Mouse (Mus musculus): ENCODE data around the gene Naa20. TPM values are rescaled to one million over a fixed set of nuclear protein-coding genes. Genes with fewer than 3 reads are reported as not detected.
"Not testable (repeated sequence)": the region's sequence is repeated elsewhere in the genome, so short reads cannot be mapped to it uniquely, and the experiment has no call there.

Gene Naa20
- polyA plus RNA-seq, 1 experiment from 2014 or later, result 156 TPM

DNA sequence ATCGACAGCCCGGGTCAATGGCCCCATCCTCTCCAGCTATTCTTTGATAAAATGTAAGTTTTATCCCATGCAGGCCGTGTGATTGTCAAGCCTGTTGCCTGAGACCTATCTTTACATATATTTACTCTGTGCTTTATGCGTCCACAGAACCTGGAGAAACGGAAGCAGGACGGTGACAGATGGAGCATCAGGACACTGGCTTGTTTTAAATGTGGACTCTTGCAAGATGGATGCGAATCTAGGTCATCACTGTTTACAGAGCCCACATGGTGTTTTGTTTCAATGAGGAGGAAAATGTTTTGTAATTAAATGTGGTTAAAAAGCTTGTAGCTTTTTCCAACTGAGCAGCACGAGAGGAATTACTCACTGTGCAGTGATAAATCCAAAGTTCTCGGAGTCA lies 3.8 kb upstream of the Naa20 start:
- DNase-seq (ENCODE audit: low spot score), result no peak
- WGBS, result 80% methylated on average over 9 of the region's 9 CpGs

DNA sequence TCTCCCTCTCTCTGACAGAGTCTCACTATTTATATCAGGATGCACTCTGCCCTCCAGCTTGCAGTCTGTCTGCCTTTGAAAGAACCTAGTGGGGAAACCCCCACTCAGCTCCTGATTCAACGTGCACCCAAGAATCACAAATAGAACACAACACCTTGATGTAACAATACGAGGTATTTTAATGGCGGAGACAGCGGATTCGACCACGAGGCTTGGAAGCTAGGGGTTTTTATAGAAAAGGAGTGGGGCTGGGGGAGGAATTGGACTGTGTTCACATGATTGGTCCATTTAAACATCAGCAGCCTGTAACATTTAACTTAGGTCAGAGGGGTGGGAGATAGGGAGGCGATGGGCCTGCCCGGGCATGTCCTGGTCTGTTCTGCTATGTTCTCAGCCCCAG lies 1.6 kb upstream of the Naa20 start:
- H3K36me3 ChIP-seq (ENCODE audit: control insufficient read depth, insufficient read depth, low read length); H3K4me2 ChIP-seq (ENCODE audit: low read depth); ATAC-seq (ENCODE audit: insufficient read depth, low FRiP score, low TSS enrichment); H3K9ac ChIP-seq (ENCODE audit: low read length); H3K9me3 ChIP-seq (ENCODE audit: control insufficient read depth, low read length); H3K4me3 ChIP-seq (ENCODE audit: low read depth, low read length); H3K27me3 ChIP-seq (ENCODE audit: control insufficient read depth, insufficient read depth, low read length); H3K27ac ChIP-seq (ENCODE audit: low read depth, low read length); H3K4me1 ChIP-seq (ENCODE audit: control insufficient read depth, insufficient read depth, low read length); DNase-seq (ENCODE audit: low spot score): not testable (repeated sequence)
- 81% methylated on average over 6 of the region's 8 CpGs for WGBS

More for the DNA sequence above, 3.8 kb upstream of the Naa20 start:
- no peak overlapping the region for H3K9ac ChIP-seq (ENCODE audit: low read length)
- no peak overlapping the region for H3K27ac ChIP-seq (ENCODE audit: low read depth, low read length)
- no peaks in the 10 kb centered on the region for H3K27me3 ChIP-seq (ENCODE audit: control insufficient read depth, insufficient read depth, low read length)
- H3K4me1 ChIP-seq (ENCODE audit: control insufficient read depth, insufficient read depth, low read length), result no peaks in the 10 kb centered on the region
- H3K9me3 ChIP-seq (ENCODE audit: control insufficient read depth, low read length), result no peaks in the 10 kb centered on the region
- H3K4me3 ChIP-seq (ENCODE audit: low read depth, low read length), result no peak overlapping the region
- H3K4me2 ChIP-seq (ENCODE audit: low read depth), result no peak overlapping the region
- H3K36me3 ChIP-seq (ENCODE audit: control insufficient read depth, insufficient read depth, low read length), result no peaks in the 10 kb centered on the region
- ATAC-seq (ENCODE audit: insufficient read depth, low FRiP score, low TSS enrichment), result no peak

DNA sequence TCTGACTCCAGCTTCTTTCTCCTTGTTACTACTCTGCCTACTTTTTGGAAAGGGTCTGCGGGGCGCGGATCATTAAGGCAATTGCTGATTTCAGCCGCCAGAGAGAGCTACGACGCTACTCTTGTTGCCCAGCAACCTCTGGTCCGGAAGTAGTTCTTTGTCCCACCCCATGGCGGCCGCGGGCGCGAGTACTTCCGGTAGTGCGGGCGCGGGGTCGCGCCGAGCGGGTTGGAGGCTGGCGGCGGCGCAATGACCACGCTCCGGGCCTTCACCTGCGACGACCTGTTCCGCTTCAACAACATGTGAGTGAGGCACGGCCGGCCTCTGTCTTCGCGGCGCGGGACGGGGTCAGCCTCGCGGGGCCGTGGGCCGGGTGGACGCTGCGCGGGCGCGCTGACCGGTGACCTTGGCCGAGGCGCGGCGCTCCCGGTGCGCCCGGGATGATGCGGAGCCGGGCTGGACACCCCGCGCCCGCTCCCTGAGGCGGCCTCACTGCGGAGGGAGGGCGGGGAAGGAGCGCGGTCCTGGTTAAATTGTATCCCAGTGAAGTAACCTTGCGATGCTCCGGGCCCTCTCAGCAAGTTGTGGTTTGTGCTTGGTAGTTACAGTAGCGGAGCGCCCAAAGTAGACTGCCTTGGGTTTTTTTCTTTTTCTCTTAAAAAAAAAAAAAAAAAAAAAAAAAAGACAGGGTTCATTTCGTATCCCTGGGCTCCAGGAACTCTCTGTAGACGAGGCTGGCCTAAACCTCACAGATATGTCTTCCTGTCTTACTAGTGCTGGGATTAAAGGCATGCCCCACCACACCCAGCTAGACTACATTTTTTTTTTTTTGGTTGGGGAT lies 1.4 kb downstream of the Naa20 start:
- no peaks in the 10 kb centered on the region for H3K36me3 ChIP-seq (ENCODE audit: control insufficient read depth, insufficient read depth, low read length)
- peak overlapping the region; percentile 55 for H3K4me2 ChIP-seq (ENCODE audit: low read depth)
- no peaks in the 10 kb centered on the region for H3K4me1 ChIP-seq (ENCODE audit: control insufficient read depth, insufficient read depth, low read length)
- H3K9me3 ChIP-seq (ENCODE audit: control insufficient read depth, low read length), result no peaks in the 10 kb centered on the region
- under 1% methylated on average over 68 of the region's 68 CpGs for WGBS
- peak overlapping the region; percentile 76 for H3K27ac ChIP-seq (ENCODE audit: low read depth, low read length)
- H3K27me3 ChIP-seq (ENCODE audit: control insufficient read depth, insufficient read depth, low read length), result no peaks in the 10 kb centered on the region
- peak; percentile 91 for DNase-seq (ENCODE audit: low spot score)
- H3K4me3 ChIP-seq (ENCODE audit: low read depth, low read length), result peak overlapping the region; percentile 96
- H3K9ac ChIP-seq (ENCODE audit: low read length), result peak overlapping the region; percentile 96
- ATAC-seq (ENCODE audit: insufficient read depth, low FRiP score, low TSS enrichment), result peak; percentile 95

DNA sequence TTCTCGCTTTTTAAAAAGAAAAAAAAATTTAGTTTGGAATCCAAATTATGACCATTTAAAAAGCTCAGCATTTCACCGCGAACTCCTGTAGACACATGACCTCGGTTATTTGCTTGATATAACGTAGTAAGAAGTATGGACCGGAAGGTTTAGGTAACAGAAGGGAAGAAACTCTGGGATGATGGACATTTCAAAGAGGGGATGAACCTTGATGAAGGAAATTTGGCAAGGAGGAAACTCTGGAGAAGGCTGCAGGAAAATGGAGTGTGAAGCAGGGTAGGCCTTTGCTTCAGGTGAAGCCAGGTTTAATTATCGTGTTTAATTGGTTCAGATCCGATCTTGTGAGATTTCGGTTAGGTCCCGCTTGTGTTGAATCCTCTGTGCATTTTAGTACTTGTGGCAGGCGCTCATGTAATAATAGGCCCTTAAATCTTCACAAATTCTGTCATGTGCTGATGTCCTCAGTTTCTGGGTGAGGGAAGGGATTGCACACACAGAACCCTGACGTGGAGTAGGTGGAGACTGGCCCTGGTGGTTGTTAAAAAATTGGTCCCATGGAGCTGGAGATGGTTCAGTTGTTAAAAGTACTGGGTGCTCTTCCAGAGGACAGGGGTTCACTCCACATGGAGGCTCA lies 2.2 kb downstream of the Naa20 start:
- Histone ChIP-seq H3K27me3 (ENCODE audit: control insufficient read depth, insufficient read depth, low read length) (no peaks in the 10 kb centered on the region), H3K9me3 (ENCODE audit: control insufficient read depth, low read length) (no peaks in the 10 kb centered on the region), H3K4me1 (ENCODE audit: control insufficient read depth, insufficient read depth, low read length) (no peaks in the 10 kb centered on the region), H3K27ac (ENCODE audit: low read depth, low read length) (no peak overlapping the region), H3K36me3 (ENCODE audit: control insufficient read depth, insufficient read depth, low read length) (no peaks in the 10 kb centered on the region; the same call in 1 of the 2 replicates), H3K4me3 (ENCODE audit: low read depth, low read length) (peak overlapping the region; percentile 96), H3K4me2 (ENCODE audit: low read depth) (peak overlapping the region; percentile 55), H3K9ac (ENCODE audit: low read length) (peak overlapping the region; percentile 96)
- 39% methylated on average over 12 of the region's 12 CpGs for WGBS
- no peak for DNase-seq (ENCODE audit: low spot score)
- no peak for ATAC-seq (ENCODE audit: insufficient read depth, low FRiP score, low TSS enrichment)

DNA sequence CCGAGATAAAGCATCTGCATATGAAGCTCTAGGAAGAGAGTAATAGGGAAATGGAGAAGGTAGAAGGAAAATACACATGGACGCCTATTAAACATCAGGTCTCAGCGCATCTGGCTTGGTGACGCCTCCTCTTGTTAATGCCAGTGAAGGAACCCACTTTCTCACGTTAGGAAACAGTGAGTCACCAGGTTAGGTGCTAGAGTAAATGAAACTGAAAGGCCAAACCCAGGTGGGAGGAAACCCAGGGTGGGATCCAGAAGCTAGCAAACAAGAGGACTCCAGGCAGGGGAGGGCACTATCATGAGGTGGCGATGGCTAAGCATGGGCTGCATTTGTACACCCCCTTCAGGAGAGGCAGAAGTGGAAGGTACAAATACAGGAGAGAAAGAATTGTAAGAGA lies 3.3 kb downstream of the Naa20 start:
- Histone ChIP-seq H3K4me2 (ENCODE audit: low read depth) (no peak overlapping the region), H3K9me3 (ENCODE audit: control insufficient read depth, low read length) (no peaks in the 10 kb centered on the region), H3K27ac (ENCODE audit: low read depth, low read length) (no peak overlapping the region), H3K4me1 (ENCODE audit: control insufficient read depth, insufficient read depth, low read length) (no peaks in the 10 kb centered on the region), H3K36me3 (ENCODE audit: control insufficient read depth, insufficient read depth, low read length) (no peaks in the 10 kb centered on the region; the same call in 1 of the 2 replicates), H3K4me3 (ENCODE audit: low read depth, low read length) (no peak overlapping the region), H3K9ac (ENCODE audit: low read length) (no peak overlapping the region), H3K27me3 (ENCODE audit: control insufficient read depth, insufficient read depth, low read length) (no peaks in the 10 kb centered on the region)
- ATAC-seq (ENCODE audit: insufficient read depth, low FRiP score, low TSS enrichment), result no peak
- no peak for DNase-seq (ENCODE audit: low spot score)
- 85% methylated on average over 6 of the region's 6 CpGs for WGBS

DNA sequence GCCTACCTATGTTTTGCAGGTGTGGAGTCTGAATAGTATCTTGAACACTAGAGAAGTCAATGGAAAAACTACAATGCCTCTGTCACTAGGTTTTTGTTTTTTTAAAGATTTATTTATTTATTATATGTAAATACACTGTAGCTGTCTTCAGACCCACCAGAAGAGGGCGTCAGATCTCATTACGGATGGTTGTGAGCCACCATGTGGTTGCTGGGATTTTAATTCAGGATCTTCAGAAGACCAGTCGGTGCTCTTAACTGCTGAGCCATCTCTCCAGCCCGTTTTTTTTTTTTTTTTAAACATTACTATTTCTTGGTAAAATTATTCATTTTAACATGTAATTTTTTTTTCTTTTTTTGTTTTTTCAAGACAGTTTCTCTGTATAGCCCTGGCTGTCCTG lies 4.0 kb downstream of the Naa20 start:
- not testable (repeated sequence) for H3K4me1 ChIP-seq (ENCODE audit: control insufficient read depth, insufficient read depth, low read length); H3K9ac ChIP-seq (ENCODE audit: low read length); DNase-seq (ENCODE audit: low spot score); H3K9me3 ChIP-seq (ENCODE audit: control insufficient read depth, low read length); ATAC-seq (ENCODE audit: insufficient read depth, low FRiP score, low TSS enrichment); H3K27ac ChIP-seq (ENCODE audit: low read depth, low read length); H3K27me3 ChIP-seq (ENCODE audit: control insufficient read depth, insufficient read depth, low read length); H3K4me2 ChIP-seq (ENCODE audit: low read depth); H3K36me3 ChIP-seq (ENCODE audit: control insufficient read depth, insufficient read depth, low read length); H3K4me3 ChIP-seq (ENCODE audit: low read depth, low read length)
- 52% methylated on average over 4 of the region's 4 CpGs for WGBS

DNA sequence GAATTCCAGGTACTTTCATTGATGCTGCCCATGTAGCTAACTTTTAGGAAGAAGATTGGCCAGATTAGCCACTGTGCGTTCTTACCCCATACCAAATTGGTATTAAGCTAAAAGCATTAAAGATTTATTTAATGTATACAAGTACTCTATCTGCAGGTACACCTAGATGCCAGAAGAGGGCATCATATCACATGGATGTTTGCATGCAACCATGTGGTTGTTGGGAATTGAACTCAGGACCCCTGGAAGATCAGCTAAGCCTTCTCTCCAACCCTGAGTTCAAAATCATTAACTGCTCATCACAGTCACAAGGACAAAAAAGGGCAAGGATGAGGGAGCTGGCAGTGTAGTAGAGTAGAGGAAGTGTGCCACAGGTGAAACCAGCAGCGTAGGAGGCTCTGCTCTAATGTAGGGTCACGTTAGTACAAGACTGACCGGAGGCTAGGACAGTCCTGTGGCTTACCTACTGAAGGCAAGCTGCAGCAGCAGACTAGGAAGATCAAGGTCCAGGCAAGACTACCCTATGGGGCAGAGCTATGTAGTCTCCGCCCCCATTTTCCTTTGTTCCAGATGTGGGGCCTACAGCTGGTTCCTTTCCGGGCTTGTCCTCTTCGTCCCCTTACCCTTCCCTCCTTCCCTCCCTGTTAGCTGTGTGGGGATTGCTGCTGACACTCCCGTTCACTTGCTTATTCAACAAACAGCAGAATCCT lies 19.2 kb downstream of the Naa20 start:
- DNase-seq (ENCODE audit: low spot score) (no peak), ATAC-seq (ENCODE audit: insufficient read depth, low FRiP score, low TSS enrichment) (no peak)
- H3K9me3 ChIP-seq (ENCODE audit: control insufficient read depth, low read length), result no peaks in the 10 kb centered on the region
- WGBS, result 94% methylated on average over 8 of the region's 8 CpGs
- peaks cover 11% of the 10 kb centered on the region for H3K36me3 ChIP-seq (ENCODE audit: control insufficient read depth, insufficient read depth, low read length)
- no peak overlapping the region for H3K4me2 ChIP-seq (ENCODE audit: low read depth)
- no peak overlapping the region for H3K4me3 ChIP-seq (ENCODE audit: low read depth, low read length)
- H3K4me1 ChIP-seq (ENCODE audit: control insufficient read depth, insufficient read depth, low read length), result no peaks in the 10 kb centered on the region
- H3K9ac ChIP-seq (ENCODE audit: low read length), result no peak overlapping the region
- no peak overlapping the region for H3K27ac ChIP-seq (ENCODE audit: low read depth, low read length)
- no peaks in the 10 kb centered on the region for H3K27me3 ChIP-seq (ENCODE audit: control insufficient read depth, insufficient read depth, low read length)

DNA sequence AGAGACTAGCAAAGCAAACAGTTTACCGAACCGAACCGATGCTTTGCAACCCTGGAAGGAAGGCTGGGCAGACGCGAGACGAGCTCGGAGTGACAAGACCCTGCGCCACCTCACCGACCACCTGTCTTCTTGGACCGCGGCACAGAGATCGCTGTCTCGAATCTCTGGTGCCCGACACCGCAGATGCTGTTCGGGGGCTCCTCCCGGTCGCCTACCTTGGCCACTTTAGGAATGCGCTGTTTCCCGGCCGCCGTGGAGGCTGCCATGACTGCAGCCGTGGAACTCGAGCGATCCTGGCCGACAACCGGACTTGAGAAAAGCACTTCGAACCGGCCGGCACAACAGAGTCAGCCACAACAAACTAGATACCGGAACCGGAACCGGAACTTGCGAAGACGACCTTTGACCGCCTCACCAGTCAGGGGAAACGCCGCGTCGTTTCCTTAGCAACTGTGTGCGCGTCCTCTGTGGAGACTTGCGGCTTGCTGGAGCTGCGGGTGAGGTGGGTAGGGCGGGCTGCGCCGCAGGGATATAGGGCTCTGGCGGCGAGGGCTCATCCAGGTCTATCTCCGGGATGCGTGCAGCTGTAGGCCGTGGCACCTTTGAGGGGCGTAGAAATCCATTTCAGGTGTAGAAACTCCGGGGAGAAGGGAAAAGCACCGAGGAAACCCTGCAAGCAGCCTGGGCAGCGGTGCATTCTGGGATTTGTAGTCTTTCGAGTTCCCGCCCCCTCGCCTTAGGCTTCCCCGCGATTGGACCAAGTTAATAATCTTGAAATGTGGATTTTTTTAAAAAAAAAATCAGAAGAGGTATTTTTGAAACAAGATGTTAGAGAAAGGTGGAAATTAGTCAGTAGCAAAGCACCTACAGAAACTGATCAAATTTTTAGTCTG lies 32.7 kb downstream of the Naa20 start, which contains the start of the genes Cfap61 and Crnkl1:
Cfap61 (plus strand) TSS at position 446 of the 893 bp plus-strand sequence.
Crnkl1 (minus strand) TSS at position 676 of the 893 bp plus-strand sequence.
- H3K27ac ChIP-seq (ENCODE audit: low read depth, low read length), result no peak within 1 kb of the TSS
- H3K4me1 ChIP-seq (ENCODE audit: control insufficient read depth, insufficient read depth, low read length), result peaks cover 4% of the 10 kb centered on the region; the same call in 1 of the 2 replicates
- H3K9ac ChIP-seq (ENCODE audit: low read length), result peak within 1 kb of the TSS; percentile 57
- H3K4me3 ChIP-seq (ENCODE audit: low read depth, low read length), result peak within 1 kb of the TSS; percentile 90
- no peaks in the 10 kb centered on the region for H3K9me3 ChIP-seq (ENCODE audit: control insufficient read depth, low read length)
- peak within 1 kb of the TSS; percentile 92 for H3K4me2 ChIP-seq (ENCODE audit: low read depth)
- ATAC-seq (ENCODE audit: insufficient read depth, low FRiP score, low TSS enrichment) (peak; percentile 96), DNase-seq (ENCODE audit: low spot score) (peak; percentile 95)
- H3K27me3 ChIP-seq (ENCODE audit: control insufficient read depth, insufficient read depth, low read length), result no peaks in the 10 kb centered on the region
- WGBS, result under 1% methylated on average over 60 of the region's 61 CpGs
- peaks cover 3% of the 10 kb centered on the region; the same call in 1 of the 2 replicates for H3K36me3 ChIP-seq (ENCODE audit: control insufficient read depth, insufficient read depth, low read length)

Data from neural tube, embryonic 11.5 days (tissue).